Mouse (Mus musculus) kidney, adult 2 months (tissue): ENCODE measurements around the gene Fam131a. TPM values are rescaled to one million over a fixed set of nuclear protein-coding genes. Genes with fewer than 3 reads are reported as not detected.
A peak's percentile ranks its signal among the peaks of the same experiment; 100 is the strongest.

Experiments used
- DNase-seq: peaks from one replicate; pipeline ENCODE4 v3.0.0; 2021
- H3K27ac ChIP-seq: fragments of 200-500 bp; 2 replicates; pipeline ENCODE4 v1.5.1; 2012; ENCODE audit warnings: low read depth, low read length, control low read depth, inconsistent platforms; ENCODE audit not compliant: insufficient read depth
- H3K27me3 ChIP-seq: fragments of 200-500 bp; replicated peaks from 2 replicates; pipeline ENCODE4 v1.6.1; 2012; ENCODE audit warnings: mild to moderate bottlenecking, moderate library complexity, low read length, inconsistent platforms; ENCODE audit not compliant: control insufficient read depth, insufficient read depth
- H3K36me3 ChIP-seq: fragments of 200-500 bp; 2 replicates; pipeline ENCODE4 v1.6.1; 2012; ENCODE audit warnings: mild to moderate bottlenecking, moderate library complexity, low read length, inconsistent platforms; ENCODE audit not compliant: control insufficient read depth, insufficient read depth
- H3K4me1 ChIP-seq: fragments of 200-500 bp; 2 replicates; pipeline ENCODE4 v1.6.1; 2011; ENCODE audit warnings: low read length; ENCODE audit not compliant: control insufficient read depth, insufficient read depth
- H3K4me3 ChIP-seq: fragments of 200-500 bp; 2 replicates; pipeline ENCODE4 v1.5.1; 2011; ENCODE audit warnings: mild to moderate bottlenecking, low read depth, low read length, control low read depth; ENCODE audit not compliant: insufficient read depth
- CTCF ChIP-seq: fragments of 200-500 bp; conservative IDR thresholded peaks from 2 replicates; pipeline ENCODE4 v1.5.1; 2011; ENCODE audit warnings: low read depth, mild to moderate bottlenecking, control low read depth, low read length, moderate library complexity, mixed read lengths; ENCODE audit not compliant: insufficient read depth, insufficient read length
- POLR2A ChIP-seq: fragments of 200-500 bp; IDR thresholded peaks from one replicate; pipeline ENCODE4 v1.6.1; 2011; ENCODE audit warnings: low read depth, low read length, control low read depth
- WGBS: fragments of 180-500 bp; shearing (Covaris S2); methylation state at CpG from one replicate; pipeline ENCODE4 v1.1.7; 2018; 5-methylcytosine and 5-hydroxymethylcytosine counted together
- polyA plus RNA-seq: library from polyadenylated mRNA; depleted of rRNA; stranded (reverse); fragments of >200 nt; gene quantifications from 2 replicates; pipeline ENCODE4 v1.2.3, GENCODE M21; 2012; rRNA removed

Gene Fam131a
- polyA plus RNA-seq, 1 experiment, result 4.7 TPM

DNA sequence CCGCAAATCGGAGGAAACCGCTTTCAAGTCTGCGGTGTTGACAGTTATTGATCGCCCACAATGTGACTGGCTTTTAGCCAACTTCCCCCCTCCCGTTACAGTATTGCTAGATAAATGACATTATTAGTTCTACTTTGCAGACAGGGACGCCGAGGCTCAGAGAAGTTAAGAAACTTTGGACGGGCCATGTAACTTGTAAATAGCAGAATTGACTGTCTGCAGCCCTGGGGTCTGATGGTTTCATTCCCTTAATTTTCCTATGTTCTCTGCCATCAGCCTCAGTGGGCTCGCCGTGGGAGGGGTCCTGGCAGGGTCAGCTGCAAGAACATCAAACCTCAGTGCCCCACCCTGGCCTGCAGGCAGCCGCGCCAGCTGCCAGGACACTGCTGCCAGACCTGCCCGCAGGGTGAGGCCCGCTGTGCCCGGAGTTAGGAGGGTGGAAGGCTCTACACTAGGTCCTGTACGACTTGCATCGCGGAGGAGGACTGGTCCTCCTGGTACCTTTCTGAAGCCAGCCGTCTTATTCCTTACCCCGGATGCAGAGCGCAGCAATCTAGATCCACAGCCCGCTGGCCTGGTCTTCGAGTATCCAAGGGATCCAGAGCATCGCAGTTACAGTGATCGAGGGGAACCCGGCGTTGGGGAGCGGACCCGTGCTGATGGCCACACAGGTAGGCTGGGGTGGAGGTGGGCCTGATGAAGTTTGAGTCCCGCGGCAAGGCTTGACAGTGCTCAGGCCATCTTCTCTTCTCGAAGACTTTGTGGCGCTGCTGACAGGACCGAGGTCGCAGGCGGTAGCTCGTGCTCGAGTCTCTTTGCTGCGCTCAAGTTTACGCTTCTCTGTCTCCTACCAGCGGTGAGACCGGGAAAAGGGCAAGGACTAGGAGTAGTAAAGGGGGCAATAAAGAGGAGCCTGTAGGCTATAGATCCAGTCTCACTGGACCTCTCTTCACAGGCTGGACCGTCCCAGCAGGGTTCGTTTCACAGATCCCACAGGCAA lies 41.0 kb downstream of the Fam131a start, which contains the start of gene Thpo:
TSS of gene Thpo (minus strand) at position 781 of the 1,000 bp plus-strand sequence.
- peak within 1 kb of the TSS; percentile 58 for H3K4me3 ChIP-seq
- H3K36me3 ChIP-seq, result no peaks in the 10 kb centered on the region
- H3K27ac ChIP-seq, result no peak within 1 kb of the TSS
- 13% methylated on average over 45 of the region's 45 CpGs for WGBS
- H3K27me3 ChIP-seq, result no peaks in the 10 kb centered on the region
- TF ChIP-seq CTCF, result no peak
- no peak for TF ChIP-seq POLR2A
- DNase-seq, result no peak
- no peaks in the 10 kb centered on the region; the same call in 1 of the 2 replicates for H3K4me1 ChIP-seq

DNA sequence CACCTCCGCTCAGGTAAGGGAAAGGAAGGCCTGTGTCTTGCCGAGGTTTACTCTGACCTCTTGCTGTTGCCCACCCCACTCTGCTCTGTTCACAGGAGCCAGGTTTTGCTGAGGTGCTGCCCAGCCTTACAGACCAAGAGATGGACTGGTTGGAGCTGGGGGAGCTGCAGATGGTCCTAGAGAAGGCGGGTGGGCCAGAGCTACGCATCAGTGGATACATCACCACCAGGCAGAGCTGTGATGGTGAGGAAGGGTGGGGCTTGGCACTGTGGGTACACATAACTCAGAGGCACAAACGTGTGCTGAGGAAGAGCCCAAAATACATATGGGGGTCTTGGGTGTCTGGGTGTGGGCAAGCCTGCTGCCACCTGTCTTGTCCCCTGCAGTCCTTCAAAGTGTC lies 42.6 kb downstream of the Fam131a start:
- H3K27me3 ChIP-seq, result no peaks in the 10 kb centered on the region
- WGBS, result 81% methylated on average over 5 of the region's 5 CpGs
- H3K27ac ChIP-seq, result no peak overlapping the region
- no peaks in the 10 kb centered on the region for H3K36me3 ChIP-seq
- no peaks in the 10 kb centered on the region; the same call in 1 of the 2 replicates for H3K4me1 ChIP-seq
- no peak for DNase-seq
- H3K4me3 ChIP-seq, result no peak overlapping the region
- TF ChIP-seq POLR2A (no peak), CTCF (no peak)

DNA sequence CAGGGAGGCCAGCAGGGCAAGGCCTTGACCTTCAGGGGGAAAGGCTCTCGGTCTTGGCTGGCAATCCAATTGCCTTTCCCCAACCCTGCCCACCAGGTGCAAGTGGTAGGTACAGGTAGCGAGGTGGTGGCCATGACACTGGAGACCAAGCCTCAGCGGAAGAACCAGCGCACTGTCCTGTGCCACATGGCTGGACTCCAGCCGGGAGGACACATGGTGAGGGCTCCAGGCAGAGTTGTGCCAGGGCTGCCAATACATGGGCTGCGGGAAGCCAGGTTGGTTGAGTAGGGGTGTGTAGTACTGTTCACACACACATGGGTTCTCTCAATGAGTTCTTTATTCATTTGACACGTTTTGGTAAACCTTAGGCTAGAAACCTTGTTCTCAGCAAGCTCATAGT lies 43.1 kb downstream of the Fam131a start:
- no peak for TF ChIP-seq CTCF
- no peak for TF ChIP-seq POLR2A
- Histone ChIP-seq H3K36me3 (no peaks in the 10 kb centered on the region), H3K4me1 (no peaks in the 10 kb centered on the region; the same call in 1 of the 2 replicates), H3K27me3 (no peaks in the 10 kb centered on the region), H3K4me3 (no peak overlapping the region), H3K27ac (no peak overlapping the region)
- WGBS, result 88% methylated on average over 7 of the region's 7 CpGs
- DNase-seq, result no peak

DNA sequence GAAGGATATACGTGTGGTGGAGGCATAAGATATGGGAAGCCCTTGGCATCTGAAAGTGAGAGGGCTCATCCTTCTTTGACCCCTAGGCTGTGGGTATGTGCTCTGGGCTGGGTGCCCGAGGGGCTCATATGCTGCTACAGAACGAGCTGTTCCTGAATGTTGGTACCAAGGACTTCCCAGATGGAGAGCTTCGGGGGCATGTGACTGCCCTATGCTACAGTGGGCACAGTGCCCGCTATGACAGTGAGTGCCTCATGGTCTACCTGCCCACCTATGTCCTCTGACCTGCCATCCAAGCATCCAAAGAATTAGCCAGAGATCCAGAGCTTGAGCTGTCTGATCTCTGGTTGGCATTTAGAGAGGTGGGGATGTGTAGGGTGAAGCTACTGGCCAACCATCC lies 43.8 kb downstream of the Fam131a start:
- no peaks in the 10 kb centered on the region; the same call in 1 of the 2 replicates for H3K4me1 ChIP-seq
- no peak for DNase-seq
- TF ChIP-seq CTCF (no peak), POLR2A (no peak)
- H3K27me3 ChIP-seq, result no peaks in the 10 kb centered on the region
- H3K36me3 ChIP-seq, result no peaks in the 10 kb centered on the region
- H3K27ac ChIP-seq, result no peak overlapping the region
- H3K4me3 ChIP-seq, result no peak overlapping the region
- WGBS, result 92% methylated on average over 5 of the region's 5 CpGs

DNA sequence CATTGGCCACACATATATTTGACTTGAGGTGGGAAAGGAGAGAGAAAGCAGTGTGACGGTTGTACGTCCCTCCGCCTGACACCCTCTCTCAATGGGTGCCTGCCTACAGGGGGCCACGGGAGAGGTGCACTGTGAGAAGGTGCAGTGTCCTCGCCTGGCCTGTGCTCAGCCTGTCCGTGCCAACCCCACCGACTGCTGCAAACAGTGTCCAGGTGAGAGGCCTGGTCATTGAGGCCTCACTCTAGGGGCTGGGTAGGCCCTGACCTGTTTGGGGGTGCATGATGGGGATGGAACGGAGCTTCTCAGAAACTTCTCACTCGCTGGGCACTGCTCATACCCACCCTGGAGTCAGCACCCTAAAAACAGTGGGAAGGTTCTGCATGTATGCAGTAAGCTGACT lies 46.8 kb downstream of the Fam131a start:
- WGBS, result 96% methylated on average over 9 of the region's 9 CpGs

DNA sequence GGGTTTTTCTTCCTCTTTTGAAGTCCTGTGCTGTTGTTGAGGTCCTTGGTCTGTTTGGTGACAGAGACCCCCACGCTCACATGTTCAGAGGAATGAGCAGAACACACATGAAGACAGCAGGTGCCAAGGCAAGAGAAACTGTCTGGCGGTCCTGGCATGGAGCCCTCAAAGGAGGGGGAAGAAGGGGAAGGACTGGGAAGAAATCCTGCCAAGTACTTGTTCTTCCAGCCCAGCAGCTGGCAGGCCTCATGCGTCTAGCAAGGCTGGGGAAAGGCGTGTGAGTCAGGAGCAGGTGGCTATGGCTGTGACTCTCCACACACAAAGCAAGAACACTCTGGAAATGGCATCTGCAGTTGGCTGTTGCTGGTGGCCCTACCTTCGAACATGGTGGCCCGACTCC lies 53.6 kb downstream of the Fam131a start:
- no peak overlapping the region for H3K4me3 ChIP-seq
- H3K4me1 ChIP-seq, result no peaks in the 10 kb centered on the region
- H3K36me3 ChIP-seq, result no peaks in the 10 kb centered on the region
- 54% methylated on average over 6 of the region's 6 CpGs for WGBS
- H3K27ac ChIP-seq, result no peak overlapping the region
- TF ChIP-seq CTCF, result no peak
- no peaks in the 10 kb centered on the region for H3K27me3 ChIP-seq
- DNase-seq, result no peak

More for the DNA sequence above, 46.8 kb downstream of the Fam131a start:
- DNase-seq, result no peak
- no peaks in the 10 kb centered on the region for H3K4me1 ChIP-seq
- no peaks in the 10 kb centered on the region for H3K36me3 ChIP-seq
- H3K27ac ChIP-seq, result no peak overlapping the region
- no peaks in the 10 kb centered on the region for H3K27me3 ChIP-seq
- TF ChIP-seq CTCF (no peak), POLR2A (no peak)
- no peak overlapping the region for H3K4me3 ChIP-seq

DNA sequence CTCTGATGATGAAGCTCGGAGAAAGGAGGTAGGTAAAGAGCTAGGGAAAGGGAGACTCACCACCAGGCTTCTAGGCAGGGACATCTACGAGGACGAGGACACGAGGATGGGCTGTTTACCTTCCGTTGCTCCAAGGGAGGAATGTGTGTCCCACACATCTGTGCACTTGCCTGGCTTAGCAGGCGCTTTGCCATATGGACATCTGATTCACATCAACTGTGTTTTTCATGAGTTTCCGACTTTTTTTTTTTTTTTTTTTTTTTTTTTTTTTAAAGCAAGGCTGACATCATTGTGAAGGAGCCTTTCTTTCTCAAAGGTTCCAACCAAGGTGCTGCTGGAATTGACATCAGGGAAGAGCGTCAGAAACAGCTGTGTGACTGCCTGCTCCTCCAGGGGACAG lies 57.5 kb downstream of the Fam131a start:
- no peak for DNase-seq
- no peak overlapping the region for H3K4me3 ChIP-seq
- 44% methylated on average over 8 of the region's 8 CpGs for WGBS
- H3K27ac ChIP-seq, result no peak overlapping the region
- H3K36me3 ChIP-seq, result no peaks in the 10 kb centered on the region
- no peaks in the 10 kb centered on the region for H3K4me1 ChIP-seq
- no peak for TF ChIP-seq CTCF
- TF ChIP-seq POLR2A, result no peak
- H3K27me3 ChIP-seq, result no peaks in the 10 kb centered on the region

Other genes starting within 250 kb of the Fam131a start
- 30.4 and 33.9 TPM in 2 replicates for gene Eif2b5, start 194.4 kb upstream of the Fam131a start, polyA plus RNA-seq
- gene Dvl3, start 176.3 kb upstream of the Fam131a start, polyA plus RNA-seq, result 33.5 and 37.4 TPM in 2 replicates
- 639 and 682 TPM in 2 replicates for gene Ap2m1, start 157.8 kb upstream of the Fam131a start, polyA plus RNA-seq
- gene Abcf3, start 144.7 kb upstream of the Fam131a start, polyA plus RNA-seq, result 39.0 and 45.1 TPM in 2 replicates
- 0.14 and 0.33 TPM in 2 replicates for gene Vwa5b2, start 103.8 kb upstream of the Fam131a start, polyA plus RNA-seq
- 16.4 and 18.1 TPM in 2 replicates for gene Eef1akmt4, start 81.6 kb upstream of the Fam131a start, polyA plus RNA-seq
- gene Gm49333, start 81.6 kb upstream of the Fam131a start, polyA plus RNA-seq, result 0.30 TPM in 1 of 2 replicates, not detected in the other
- gene Alg3, start 81.5 kb upstream of the Fam131a start, polyA plus RNA-seq, result 21.8 and 23.2 TPM in 2 replicates
- 5.4 and 5.8 TPM in 2 replicates for gene Camk2n2, start 72.0 kb upstream of the Fam131a start, polyA plus RNA-seq
- 0.37 TPM in 1 of 2 replicates, not detected in the other for gene Ece2, start 63.4 kb upstream of the Fam131a start, polyA plus RNA-seq
- gene Psmd2, start 41.6 kb upstream of the Fam131a start, polyA plus RNA-seq, result 90.4 and 96.9 TPM in 2 replicates
- gene Eif4g1, start 24.9 kb upstream of the Fam131a start, polyA plus RNA-seq, result 262 and 316 TPM in 2 replicates
- gene Polr2h, start 24.4 kb downstream of the Fam131a start, polyA plus RNA-seq, result 14.0 and 22.4 TPM in 2 replicates
- 21.4 and 33.1 TPM in 2 replicates for gene Clcn2, start 24.5 kb downstream of the Fam131a start, polyA plus RNA-seq
- 7.2 and 10.7 TPM in 2 replicates for gene Chrd, start 39.9 kb downstream of the Fam131a start, polyA plus RNA-seq
- 17.1 and 17.7 TPM in 2 replicates for gene Thpo, start 41.3 kb downstream of the Fam131a start, polyA plus RNA-seq